Mouse (Mus musculus) embryonic facial prominence, embryonic 13.5 days (tissue): ENCODE data around the gene Olfr498. TPM values are rescaled to one million over a fixed set of nuclear protein-coding genes. Genes with fewer than 3 reads are reported as not detected.

Experiments used
- ATAC-seq: fragments of 200-750 bp; cut with Nextera tagmentation; 2 replicates; pipeline ENCODE4 v1.8.0; 2017; ENCODE audit warnings: low read depth; ENCODE audit not compliant: insufficient number of reproducible peaks, insufficient read depth, low FRiP score, low TSS enrichment
- H3K27ac ChIP-seq: fragments of 300-500 bp; sonication (generic); 2 replicates; pipeline ENCODE4 v1.5.1; 2015; ENCODE audit warnings: moderate library complexity, mild to moderate bottlenecking, inconsistent platforms
- H3K27me3 ChIP-seq: fragments of 300-500 bp; sonication (generic); 2 replicates; pipeline ENCODE4 v1.6.1; 2015; ENCODE audit warnings: mild to moderate bottlenecking, inconsistent platforms
- H3K36me3 ChIP-seq: fragments of 300-500 bp; sonication (generic); 2 replicates; pipeline ENCODE4 v1.6.1; 2015; ENCODE audit warnings: mild to moderate bottlenecking, inconsistent platforms
- H3K4me1 ChIP-seq: fragments of 300-500 bp; sonication (generic); 2 replicates; pipeline ENCODE4 v1.6.1; 2015; ENCODE audit warnings: inconsistent platforms
- H3K4me2 ChIP-seq: fragments of 300-500 bp; sonication (generic); 2 replicates; pipeline ENCODE4 v1.6.1; 2015; ENCODE audit warnings: moderate library complexity, mild to moderate bottlenecking, inconsistent platforms
- H3K4me3 ChIP-seq: fragments of 300-500 bp; sonication (generic); 2 replicates; pipeline ENCODE4 v1.5.1; 2015; ENCODE audit warnings: mild to moderate bottlenecking, inconsistent platforms
- H3K9ac ChIP-seq: fragments of 300-500 bp; sonication (generic); 2 replicates; pipeline ENCODE4 v1.6.1; 2015; ENCODE audit warnings: mild to moderate bottlenecking, inconsistent platforms
- H3K9me3 ChIP-seq: fragments of 300-500 bp; sonication (generic); 2 replicates; pipeline ENCODE4 v1.6.1; 2016; ENCODE audit warnings: inconsistent platforms
- WGBS: fragments of 180-500 bp; shearing (Covaris S2); methylation state at CpG from one replicate; pipeline ENCODE4 v1.1.7; 2015; ENCODE audit warnings: mixed read lengths; 5-methylcytosine and 5-hydroxymethylcytosine counted together
- polyA plus RNA-seq: library from polyadenylated mRNA; unstranded; fragments of >200 nt; fragmentation: Nextera tagmentation; extraction: Ambion mirVana; gene quantifications from 2 replicates; pipeline ENCODE4 v1.2.1, GENCODE M21; 2015

Olfr498 gene
- 0.11 TPM in 1 of 2 replicates, not detected in the other for polyA plus RNA-seq

DNA sequence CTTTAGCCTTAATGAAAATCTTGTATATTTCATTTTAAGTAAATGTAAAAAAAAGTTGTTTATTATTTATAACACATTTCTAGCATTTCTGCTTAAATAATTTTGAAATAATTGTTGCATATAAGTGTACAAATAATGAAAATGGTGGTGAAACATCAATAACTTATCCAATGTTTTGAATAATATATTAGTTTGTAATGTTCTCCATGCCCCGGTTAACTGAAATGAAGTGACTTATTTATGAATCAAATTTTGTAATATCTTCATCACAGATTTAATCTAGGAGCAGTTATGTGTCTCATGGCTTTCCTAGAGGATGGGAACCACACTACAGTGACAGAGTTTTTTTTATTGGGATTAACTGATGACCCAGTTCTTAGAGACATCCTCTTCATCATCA is at the start of gene Olfr498:
Gene Olfr498, plus strand, starts transcription at position 301 of the 400 bp plus-strand sequence.
- H3K27ac ChIP-seq = no peak within 1 kb of the TSS
- H3K36me3 ChIP-seq = no peaks in the 10 kb centered on the region
- H3K9me3 ChIP-seq = no peaks in the 10 kb centered on the region
- no peak within 1 kb of the TSS for H3K4me3 ChIP-seq
- no peak within 1 kb of the TSS for H3K9ac ChIP-seq
- ATAC-seq = no peak
- no peaks in the 10 kb centered on the region for H3K4me1 ChIP-seq
- no peak within 1 kb of the TSS for H3K4me2 ChIP-seq
- 90% methylated on average over 1 of the region's 1 CpGs for WGBS
- H3K27me3 ChIP-seq = no peaks in the 10 kb centered on the region

DNA sequence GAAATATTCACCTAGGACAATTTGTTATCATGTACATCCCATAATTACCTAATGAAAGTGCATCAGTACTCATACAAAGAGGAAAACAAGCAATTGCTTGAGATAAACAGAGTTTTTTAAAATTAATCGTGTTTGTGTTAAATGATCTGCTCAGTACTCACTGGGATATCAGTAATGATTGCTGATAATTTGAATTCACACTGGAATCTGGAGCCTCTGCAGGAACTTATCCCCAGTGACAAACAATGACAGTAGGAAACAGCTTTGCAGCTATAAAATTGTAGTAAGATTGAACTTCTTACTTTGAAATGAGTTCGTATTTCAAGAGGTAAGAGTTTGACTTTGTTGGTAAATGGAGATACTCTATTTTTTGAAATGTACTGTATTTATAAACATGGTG is 45.0 kb upstream of the Olfr498 start, which contains the start of gene Olfr497:
Gene Olfr497, plus strand, starts transcription at position 301 of the 400 bp plus-strand sequence.
- no peaks in the 10 kb centered on the region for H3K36me3 ChIP-seq
- no peaks in the 10 kb centered on the region for H3K9me3 ChIP-seq
- no peak within 1 kb of the TSS for H3K4me2 ChIP-seq
- 76% methylated on average over 2 of the region's 2 CpGs for WGBS
- no peak for ATAC-seq
- no peaks in the 10 kb centered on the region for H3K27me3 ChIP-seq
- no peak within 1 kb of the TSS for H3K9ac ChIP-seq
- no peak within 1 kb of the TSS for H3K4me3 ChIP-seq
- H3K4me1 ChIP-seq = no peaks in the 10 kb centered on the region
- H3K27ac ChIP-seq = no peak within 1 kb of the TSS

Other genes with a start within 250 kb of the Olfr498 start
- not detected in 2 replicates for gene Olfr488, start 207.0 kb upstream of the Olfr498 start, polyA plus RNA-seq
- not detected in 2 replicates for gene Olfr490, start 176.4 kb upstream of the Olfr498 start, polyA plus RNA-seq
- gene Olfr491, start 151.9 kb upstream of the Olfr498 start, polyA plus RNA-seq = not detected in 2 replicates
- 0.30 TPM in 1 of 2 replicates, not detected in the other for gene Olfr492, start 141.7 kb upstream of the Olfr498 start, polyA plus RNA-seq
- not detected in 2 replicates for gene Olfr493, start 118.3 kb upstream of the Olfr498 start, polyA plus RNA-seq
- not detected in 2 replicates for gene Olfr494, start 100.0 kb upstream of the Olfr498 start, polyA plus RNA-seq
- not detected in 2 replicates for gene Olfr495, start 72.2 kb upstream of the Olfr498 start, polyA plus RNA-seq
- not detected in 2 replicates for gene Olfr497, start 44.9 kb upstream of the Olfr498 start, polyA plus RNA-seq
- 0.17 TPM in 1 of 2 replicates, not detected in the other for gene Olfr502, start 59.7 kb downstream of the Olfr498 start, polyA plus RNA-seq
- gene Olfr503, start 79.2 kb downstream of the Olfr498 start, polyA plus RNA-seq = not detected in 2 replicates
- not detected in 2 replicates for gene Olfr504, start 100.5 kb downstream of the Olfr498 start, polyA plus RNA-seq
- not detected in 2 replicates for gene Olfr506, start 145.5 kb downstream of the Olfr498 start, polyA plus RNA-seq
- not detected in 2 replicates for gene Olfr507, start 156.5 kb downstream of the Olfr498 start, polyA plus RNA-seq
- gene Olfr508, start 164.7 kb downstream of the Olfr498 start, polyA plus RNA-seq = not detected in 2 replicates
- gene Olfr509, start 186.6 kb downstream of the Olfr498 start, polyA plus RNA-seq = 0.06 and 0.25 TPM in 2 replicates
- not detected in 2 replicates for gene Olfr510, start 201.1 kb downstream of the Olfr498 start, polyA plus RNA-seq
- gene Olfr512, start 248.0 kb downstream of the Olfr498 start, polyA plus RNA-seq = not detected in 2 replicates